Mouse (Mus musculus) cortical plate, adult 2 months (tissue): ENCODE measurements at regions not wholly inside any gene's neighbourhood (a gene's known extent, or its start where the extent isn't known, plus 50 kb on each side); places are given as distances from the start of the nearest gene placed in this dataset.

Experiments
- CTCF ChIP-seq: fragments of 200-500 bp; IDR thresholded peaks from 2 replicates; pipeline ENCODE4 v1.5.1; 2011; ENCODE audit warnings: mild to moderate bottlenecking, control low read depth, low read length; ENCODE audit not compliant: insufficient read depth; ENCODE audit errors: extremely low read depth
- POLR2A ChIP-seq: fragments of 200-500 bp; IDR thresholded peaks from 2 replicates; pipeline ENCODE4 v1.6.1; 2011; ENCODE audit warnings: mild to moderate bottlenecking, low read length, control low read depth; ENCODE audit not compliant: insufficient read depth; ENCODE audit errors: extremely low read depth

GRCm38 (mm10) chr2:114879084-114879483 lies 224.3 kb upstream of the Dph6 start:
- TF ChIP-seq CTCF (no peak), POLR2A (no peak)
